Mouse (Mus musculus): ENCODE results near the gene Sema5b. TPM values are rescaled to one million over a fixed set of nuclear protein-coding genes. Genes with fewer than 3 reads are reported as not detected.

The Sema5b gene
- polyA plus RNA-seq, 1 experiment from 2014 or later, result 0.92 TPM

GRCm38 (mm10) chr16:35587866-35588465 lies 47.0 kb downstream of the Sema5b start:
- no peaks in the 10 kb centered on the region for H3K9me3 ChIP-seq (ENCODE audit: low read length)
- H3K4me1 ChIP-seq (ENCODE audit: insufficient read depth, low read depth, low read length), result peaks cover 9% of the 10 kb centered on the region
- 7% methylated on average over 17 of the region's 20 CpGs for WGBS
- no peak for TF ChIP-seq CTCF (IDR thresholded peaks at IDR 0.05)
- TF ChIP-seq EP300 (IDR thresholded peaks at IDR 0.05), result no peak
- peak overlapping the region; percentile 43 for H3K4me2 ChIP-seq (replicated peaks; ENCODE audit: low read depth, low read length)
- DNase-seq (ENCODE audit: low spot score), result peak; percentile 33
- H3K9ac ChIP-seq (replicated peaks; ENCODE audit: low read depth), result no peak overlapping the region
- H3K4me3 ChIP-seq (ENCODE audit: low read depth, low read length), result peak overlapping the region; percentile 10; the same call in 1 of the 2 replicates
- H3K27me3 ChIP-seq (replicated peaks; ENCODE audit: insufficient read depth, low read length), result no peaks in the 10 kb centered on the region
- peak; percentile 20; the same call in 1 of the 2 replicates for ATAC-seq
- H3K36me3 ChIP-seq (ENCODE audit: insufficient read depth, low read length), result no peaks in the 10 kb centered on the region
- no peak overlapping the region for H3K27ac ChIP-seq (ENCODE audit: low read length)

GRCm38 (mm10) chr16:35588731-35589151 lies 47.8 kb downstream of the Sema5b start:
- Histone ChIP-seq H3K4me1 (ENCODE audit: insufficient read depth, low read depth, low read length) (peaks cover 10% of the 10 kb centered on the region), H3K9ac (replicated peaks; ENCODE audit: low read depth) (no peak overlapping the region), H3K27me3 (replicated peaks; ENCODE audit: insufficient read depth, low read length) (no peaks in the 10 kb centered on the region), H3K9me3 (ENCODE audit: low read length) (no peaks in the 10 kb centered on the region), H3K4me3 (ENCODE audit: low read depth, low read length) (no peak overlapping the region), H3K4me2 (replicated peaks; ENCODE audit: low read depth, low read length) (no peak overlapping the region), H3K27ac (ENCODE audit: low read length) (no peak overlapping the region), H3K36me3 (ENCODE audit: insufficient read depth, low read length) (no peaks in the 10 kb centered on the region)
- ATAC-seq, result no peak
- TF ChIP-seq CTCF (IDR thresholded peaks at IDR 0.05) (no peak), EP300 (IDR thresholded peaks at IDR 0.05) (no peak)
- no peak for DNase-seq (ENCODE audit: low spot score)
- WGBS, result 24% methylated on average over 18 of the region's 18 CpGs

- no peak overlapping the region for H3K4me2 ChIP-seq (replicated peaks; ENCODE audit: low read depth, low read length)
- no peak overlapping the region for H3K9ac ChIP-seq (replicated peaks; ENCODE audit: low read depth)
- H3K27ac ChIP-seq (ENCODE audit: low read length), result no peak overlapping the region
- ATAC-seq (no peak), DNase-seq (ENCODE audit: low spot score) (peak; percentile 10)
- no peaks in the 10 kb centered on the region for H3K36me3 ChIP-seq (ENCODE audit: insufficient read depth, low read length)
- H3K4me1 ChIP-seq (ENCODE audit: insufficient read depth, low read depth, low read length), result peaks cover 10% of the 10 kb centered on the region
- no peak for TF ChIP-seq EP300 (IDR thresholded peaks at IDR 0.05)
- no peak for TF ChIP-seq CTCF (IDR thresholded peaks at IDR 0.05)
- no peak overlapping the region for H3K4me3 ChIP-seq (ENCODE audit: low read depth, low read length)
- WGBS, result 25% methylated on average over 11 of the region's 11 CpGs
- no peaks in the 10 kb centered on the region for H3K27me3 ChIP-seq (replicated peaks; ENCODE audit: insufficient read depth, low read length)
- H3K9me3 ChIP-seq (ENCODE audit: low read length), result no peaks in the 10 kb centered on the region
Observed at GRCm38 (mm10) chr16:35591756-35592155, 50.8 kb downstream of the Sema5b start.

- Histone ChIP-seq H3K36me3 (ENCODE audit: insufficient read depth, low read length) (no peaks in the 10 kb centered on the region), H3K27ac (ENCODE audit: low read length) (no peak overlapping the region), H3K4me1 (ENCODE audit: insufficient read depth, low read depth, low read length) (peaks cover 10% of the 10 kb centered on the region), H3K9me3 (ENCODE audit: low read length) (no peaks in the 10 kb centered on the region), H3K9ac (replicated peaks; ENCODE audit: low read depth) (no peak overlapping the region), H3K4me3 (ENCODE audit: low read depth, low read length) (no peak overlapping the region), H3K27me3 (replicated peaks; ENCODE audit: insufficient read depth, low read length) (no peaks in the 10 kb centered on the region), H3K4me2 (replicated peaks; ENCODE audit: low read depth, low read length) (no peak overlapping the region)
- WGBS, result 14% methylated on average over 5 of the region's 5 CpGs
- DNase-seq (ENCODE audit: low spot score), result peak; percentile 57
- TF ChIP-seq CTCF (IDR thresholded peaks at IDR 0.05) (0 out of 2 replicates have a peak, but pooled peaks have one; percentile 2), EP300 (IDR thresholded peaks at IDR 0.05) (peak; percentile 16; the same call in 1 of the 2 replicates)
- ATAC-seq, result peak; percentile 70
Observed at GRCm38 (mm10) chr16:35592274-35593065, 51.5 kb downstream of the Sema5b start.

- Histone ChIP-seq H3K4me2 (replicated peaks; ENCODE audit: low read depth, low read length) (no peak overlapping the region), H3K4me1 (ENCODE audit: insufficient read depth, low read depth, low read length) (peaks cover 10% of the 10 kb centered on the region), H3K9ac (replicated peaks; ENCODE audit: low read depth) (no peak overlapping the region), H3K36me3 (ENCODE audit: insufficient read depth, low read length) (no peaks in the 10 kb centered on the region), H3K4me3 (ENCODE audit: low read depth, low read length) (no peak overlapping the region), H3K27me3 (replicated peaks; ENCODE audit: insufficient read depth, low read length) (no peaks in the 10 kb centered on the region), H3K9me3 (ENCODE audit: low read length) (no peaks in the 10 kb centered on the region), H3K27ac (ENCODE audit: low read length) (no peak overlapping the region)
- no peak for ATAC-seq
- DNase-seq (ENCODE audit: low spot score), result no peak
- WGBS, result 97% methylated on average over 5 of the region's 5 CpGs
- TF ChIP-seq CTCF (IDR thresholded peaks at IDR 0.05), result peak; percentile 30
- TF ChIP-seq EP300 (IDR thresholded peaks at IDR 0.05), result no peak
Observed at GRCm38 (mm10) chr16:35593474-35593873, 52.5 kb downstream of the Sema5b start.

- TF ChIP-seq EP300 (IDR thresholded peaks at IDR 0.05) (no peak), CTCF (IDR thresholded peaks at IDR 0.05) (no peak)
- no peak overlapping the region for H3K4me2 ChIP-seq (replicated peaks; ENCODE audit: low read depth, low read length)
- no peaks in the 10 kb centered on the region for H3K27me3 ChIP-seq (replicated peaks; ENCODE audit: insufficient read depth, low read length)
- 56% methylated on average over 6 of the region's 6 CpGs for WGBS
- ATAC-seq (no peak), DNase-seq (ENCODE audit: low spot score) (no peak)
- H3K9ac ChIP-seq (replicated peaks; ENCODE audit: low read depth), result no peak overlapping the region
- H3K4me3 ChIP-seq (ENCODE audit: low read depth, low read length), result no peak overlapping the region
- H3K4me1 ChIP-seq (ENCODE audit: insufficient read depth, low read depth, low read length), result peaks cover 10% of the 10 kb centered on the region
- no peaks in the 10 kb centered on the region for H3K36me3 ChIP-seq (ENCODE audit: insufficient read depth, low read length)
- no peaks in the 10 kb centered on the region for H3K9me3 ChIP-seq (ENCODE audit: low read length)
- H3K27ac ChIP-seq (ENCODE audit: low read length), result no peak overlapping the region
Observed at GRCm38 (mm10) chr16:35596241-35596640, 55.3 kb downstream of the Sema5b start.
